Mouse (Mus musculus) forebrain, embryonic 15.5 days (tissue): ENCODE data around the gene Taar7e. TPM values are rescaled to one million over a fixed set of nuclear protein-coding genes. Genes with fewer than 3 reads are reported as not detected.
"Not testable (repeated sequence)": the region's sequence is repeated elsewhere in the genome, so short reads cannot be mapped to it uniquely, and the experiment has no call there.

Experiments used
- ATAC-seq: fragments of 200-750 bp; cut with Nextera tagmentation; replicated peaks from 2 replicates; pipeline ENCODE4 v1.8.0; 2017; ENCODE audit warnings: mild to moderate bottlenecking, moderate TSS enrichment, moderate library complexity
- H3K27ac ChIP-seq: fragments of 300-500 bp; sonication (generic); replicated peaks from 2 replicates; pipeline ENCODE4 v1.5.1; 2015; ENCODE audit warnings: mild to moderate bottlenecking, inconsistent platforms
- H3K27me3 ChIP-seq: fragments of 300-500 bp; sonication (generic); 2 replicates; pipeline ENCODE4 v1.6.1; 2015; ENCODE audit warnings: inconsistent platforms
- H3K36me3 ChIP-seq: fragments of 300-500 bp; sonication (generic); 2 replicates; pipeline ENCODE4 v1.6.1; 2015; ENCODE audit warnings: mild to moderate bottlenecking, inconsistent platforms
- H3K4me1 ChIP-seq: fragments of 300-500 bp; sonication (generic); 2 replicates; pipeline ENCODE4 v1.6.1; 2015; ENCODE audit warnings: inconsistent platforms
- H3K4me2 ChIP-seq: fragments of 300-500 bp; sonication (generic); replicated peaks from 2 replicates; pipeline ENCODE4 v1.6.1; 2015; ENCODE audit warnings: mild to moderate bottlenecking, inconsistent platforms
- H3K4me3 ChIP-seq: fragments of 300-500 bp; sonication (generic); 2 replicates; pipeline ENCODE4 v1.5.1; 2015; ENCODE audit warnings: mild to moderate bottlenecking, inconsistent platforms
- H3K9ac ChIP-seq: fragments of 300-500 bp; sonication (generic); replicated peaks from 2 replicates; pipeline ENCODE4 v1.6.1; 2015; ENCODE audit warnings: mild to moderate bottlenecking, inconsistent platforms
- H3K9me3 ChIP-seq: fragments of 300-500 bp; sonication (generic); 2 replicates; pipeline ENCODE4 v1.6.1; 2016; ENCODE audit warnings: inconsistent platforms
- WGBS: fragments of 180-500 bp; shearing (Covaris S2); methylation state at CpG from one replicate; pipeline ENCODE4 v1.1.7; 2015; ENCODE audit warnings: mixed read lengths; 5-methylcytosine and 5-hydroxymethylcytosine counted together
- polyA plus RNA-seq: library from polyadenylated mRNA; unstranded; fragments of >200 nt; fragmentation: Nextera tagmentation; extraction: Ambion mirVana; gene quantifications from 2 replicates; pipeline ENCODE4 v1.2.1, GENCODE M21; 2015

Taar7e gene
- not detected in 2 replicates for polyA plus RNA-seq

GRCm38 (mm10) chr10:24037314-24037713, at the start of gene Taar7e:
Taar7e (plus strand) TSS chr10:24037614.
- no peak for ATAC-seq
- Histone ChIP-seq H3K36me3 (no peaks in the 10 kb centered on the region), H3K4me2 (no peak within 1 kb of the TSS), H3K27ac (no peak within 1 kb of the TSS), H3K9ac (no peak within 1 kb of the TSS), H3K9me3 (no peaks in the 10 kb centered on the region), H3K4me3 (no peak within 1 kb of the TSS), H3K27me3 (no peaks in the 10 kb centered on the region), H3K4me1 (no peaks in the 10 kb centered on the region)
- WGBS, result 94% methylated on average over 2 of the region's 2 CpGs

DNA sequence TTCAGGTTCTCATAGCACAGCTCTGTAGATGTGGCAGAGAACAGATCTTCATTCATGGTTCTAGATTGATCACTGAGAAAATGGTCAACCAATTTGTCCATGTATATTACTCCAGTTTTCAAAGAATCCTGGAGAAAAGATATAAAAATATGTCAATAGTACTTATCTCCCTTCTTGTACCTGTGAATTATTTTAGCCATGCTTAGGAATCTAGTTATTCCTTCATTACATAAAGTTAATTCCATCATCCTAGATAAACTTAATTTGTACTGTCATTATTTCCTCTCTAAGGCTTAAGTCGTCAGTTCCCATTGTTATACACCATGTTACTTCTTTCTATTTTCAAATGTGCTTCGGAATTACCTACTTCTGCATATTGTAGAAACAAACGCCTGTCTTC, 44.0 kb upstream of the Taar7e start, which contains the start of gene Taar7a:
Gene Taar7a (minus strand): TSS at position 101 of the 400 bp plus-strand sequence.
- Histone ChIP-seq H3K27ac (no peak within 1 kb of the TSS), H3K36me3 (no peaks in the 10 kb centered on the region), H3K4me3 (no peak within 1 kb of the TSS), H3K27me3 (no peaks in the 10 kb centered on the region), H3K4me2 (no peak within 1 kb of the TSS), H3K9ac (no peak within 1 kb of the TSS), H3K9me3 (no peaks in the 10 kb centered on the region), H3K4me1 (no peaks in the 10 kb centered on the region)
- ATAC-seq, result no peak
- WGBS, result 83% methylated on average over 3 of the region's 3 CpGs

DNA sequence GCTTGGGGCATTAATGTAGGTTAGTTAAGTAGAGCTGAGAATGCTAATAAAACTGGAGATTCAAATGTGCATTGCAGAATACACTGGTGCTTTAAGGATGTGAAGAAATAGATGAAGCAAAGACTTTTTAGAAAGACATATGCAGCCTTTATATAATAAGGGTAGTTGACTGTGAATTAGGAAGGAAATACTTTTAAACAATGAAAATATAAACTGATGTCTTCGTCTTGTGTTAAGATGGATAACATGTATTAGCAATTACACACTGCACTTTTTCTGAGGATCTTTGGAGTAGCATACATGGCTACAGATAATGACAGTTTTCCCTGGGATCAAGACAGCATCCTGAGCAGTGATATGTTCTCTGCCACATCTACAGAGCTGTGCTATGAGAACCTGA, 37.8 kb upstream of the Taar7e start, which contains the start of gene Taar7b:
Gene Taar7b (plus strand): TSS at position 301 of the 400 bp plus-strand sequence.
- Histone ChIP-seq H3K9ac (no peak within 1 kb of the TSS), H3K4me2 (no peak within 1 kb of the TSS), H3K4me1 (no peaks in the 10 kb centered on the region), H3K27me3 (no peaks in the 10 kb centered on the region), H3K36me3 (no peaks in the 10 kb centered on the region), H3K9me3 (no peaks in the 10 kb centered on the region), H3K27ac (no peak within 1 kb of the TSS), H3K4me3 (no peak within 1 kb of the TSS)
- 89% methylated on average over 1 of the region's 1 CpGs for WGBS
- ATAC-seq, result no peak

DNA sequence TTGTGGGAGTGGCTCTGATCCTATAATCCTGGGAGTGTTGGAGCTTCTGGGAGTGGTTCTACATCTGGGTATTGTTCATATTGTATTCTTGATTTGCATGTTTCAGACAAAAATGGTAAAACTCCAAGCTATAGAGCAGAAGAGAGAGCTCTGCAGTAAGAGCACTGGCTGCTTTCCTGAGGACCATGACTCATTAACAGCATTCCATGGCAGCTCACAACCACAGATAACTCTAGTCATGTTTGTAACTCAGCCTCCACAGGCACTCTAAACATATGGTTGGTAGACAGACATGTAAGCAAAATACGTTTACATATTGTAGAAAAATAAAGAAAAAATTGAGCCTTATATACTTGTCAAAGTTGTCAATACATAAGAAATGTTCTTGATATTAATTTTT, 31.0 kb upstream of the Taar7e start:
- Histone ChIP-seq H3K27me3 (no peaks in the 10 kb centered on the region), H3K4me2 (no peak overlapping the region), H3K4me3 (no peak overlapping the region), H3K36me3 (no peaks in the 10 kb centered on the region), H3K9me3 (no peaks in the 10 kb centered on the region), H3K4me1 (no peaks in the 10 kb centered on the region), H3K9ac (no peak overlapping the region), H3K27ac (no peak overlapping the region)
- ATAC-seq, result no peak
- WGBS, result 87% methylated on average over 1 of the region's 1 CpGs

DNA sequence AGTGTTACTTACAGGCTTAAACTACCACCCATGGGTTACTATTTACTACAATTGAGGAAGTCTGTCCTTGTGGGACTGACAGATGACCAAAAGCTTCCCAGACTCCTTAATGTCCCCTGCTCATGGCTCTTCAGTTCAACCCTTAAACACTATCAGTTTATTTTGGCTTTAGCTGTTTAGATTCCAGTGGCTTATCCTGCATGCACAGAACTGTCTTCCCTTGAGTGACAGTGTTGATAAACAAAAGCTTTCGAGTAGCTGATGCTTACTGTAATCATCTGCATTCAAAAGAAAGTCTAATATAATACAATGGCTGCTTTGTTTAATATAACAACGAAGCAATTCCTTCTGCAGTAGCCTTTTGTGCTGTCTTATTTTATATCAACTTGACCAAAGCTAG, 30.4 kb upstream of the Taar7e start:
- ATAC-seq, result no peak
- Histone ChIP-seq H3K27ac (no peak overlapping the region), H3K9ac (no peak overlapping the region), H3K27me3 (no peaks in the 10 kb centered on the region), H3K4me3 (no peak overlapping the region), H3K4me2 (no peak overlapping the region), H3K4me1 (no peaks in the 10 kb centered on the region), H3K9me3 (no peaks in the 10 kb centered on the region), H3K36me3 (no peaks in the 10 kb centered on the region)
- 52% methylated on average over 2 of the region's 2 CpGs for WGBS

DNA sequence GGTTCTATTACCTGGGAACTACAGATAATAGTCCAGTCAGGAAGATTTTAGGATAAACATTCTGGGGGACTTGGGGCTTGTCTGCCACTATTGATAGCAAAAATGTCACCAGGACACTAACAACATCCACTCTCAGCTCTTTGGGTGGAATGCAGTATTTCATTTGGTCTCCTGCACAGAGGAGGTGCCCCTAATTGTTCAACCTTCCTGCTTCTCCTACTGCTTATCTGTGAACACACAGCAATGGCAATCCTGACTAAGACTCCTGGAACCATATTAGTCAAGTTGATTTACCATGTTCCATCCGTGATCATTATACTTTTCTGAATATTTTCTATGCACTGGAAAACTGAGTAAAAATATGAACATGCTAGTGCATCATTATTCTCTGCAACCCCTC, 29.3 kb upstream of the Taar7e start:
- Histone ChIP-seq H3K4me2 (no peak overlapping the region), H3K27ac (no peak overlapping the region), H3K4me3 (no peak overlapping the region), H3K36me3 (no peaks in the 10 kb centered on the region), H3K4me1 (no peaks in the 10 kb centered on the region), H3K9ac (no peak overlapping the region), H3K27me3 (no peaks in the 10 kb centered on the region), H3K9me3 (no peaks in the 10 kb centered on the region)
- ATAC-seq, result no peak
- 93% methylated on average over 1 of the region's 1 CpGs for WGBS

DNA sequence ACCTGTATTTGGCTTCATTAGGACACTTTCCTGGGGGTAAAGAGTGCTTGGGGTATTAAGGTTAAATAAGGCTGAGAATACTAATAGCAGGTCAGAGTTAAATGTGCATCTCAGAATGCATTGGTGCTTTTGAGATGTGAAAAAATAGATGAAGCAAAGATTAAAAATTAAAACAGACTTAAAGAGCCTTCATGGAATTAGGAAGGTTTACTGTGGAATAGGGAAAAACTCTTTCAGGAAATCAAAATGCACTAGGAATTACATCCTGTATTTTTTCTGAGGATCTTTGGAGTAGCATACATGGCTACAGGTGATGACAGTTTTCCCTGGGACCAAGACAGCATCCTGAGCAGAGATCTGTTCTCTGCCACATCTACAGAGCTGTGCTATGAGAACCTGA, 10.5 kb upstream of the Taar7e start, which contains the start of gene Taar7d:
Gene Taar7d (plus strand): TSS at position 301 of the 400 bp plus-strand sequence.
- Histone ChIP-seq H3K9me3 (no peaks in the 10 kb centered on the region), H3K27ac (no peak within 1 kb of the TSS), H3K36me3 (no peaks in the 10 kb centered on the region), H3K4me1 (no peaks in the 10 kb centered on the region), H3K4me3 (no peak within 1 kb of the TSS), H3K4me2 (no peak within 1 kb of the TSS), H3K9ac (no peak within 1 kb of the TSS), H3K27me3 (no peaks in the 10 kb centered on the region)
- no peak for ATAC-seq

- no peak overlapping the region for H3K9ac ChIP-seq
- no peaks in the 10 kb centered on the region for H3K4me1 ChIP-seq
- no peak overlapping the region for H3K4me3 ChIP-seq
- ATAC-seq, result no peak
- H3K4me2 ChIP-seq, result no peak overlapping the region
- H3K9me3 ChIP-seq, result no peaks in the 10 kb centered on the region
- no peaks in the 10 kb centered on the region for H3K27me3 ChIP-seq
- H3K36me3 ChIP-seq, result no peaks in the 10 kb centered on the region
- no peak overlapping the region for H3K27ac ChIP-seq
Observed at GRCm38 (mm10) chr10:24031347-24031746, 6.1 kb upstream of the Taar7e start.

- Histone ChIP-seq H3K36me3 (no peaks in the 10 kb centered on the region), H3K4me1 (no peaks in the 10 kb centered on the region), H3K27me3 (no peaks in the 10 kb centered on the region), H3K9me3 (no peaks in the 10 kb centered on the region), H3K9ac (no peak overlapping the region), H3K4me2 (no peak overlapping the region), H3K27ac (no peak overlapping the region), H3K4me3 (no peak overlapping the region)
- no peak for ATAC-seq
- WGBS, result 60% methylated on average over 2 of the region's 2 CpGs
Observed at GRCm38 (mm10) chr10:24040120-24040869, 2.9 kb downstream of the Taar7e start.

DNA sequence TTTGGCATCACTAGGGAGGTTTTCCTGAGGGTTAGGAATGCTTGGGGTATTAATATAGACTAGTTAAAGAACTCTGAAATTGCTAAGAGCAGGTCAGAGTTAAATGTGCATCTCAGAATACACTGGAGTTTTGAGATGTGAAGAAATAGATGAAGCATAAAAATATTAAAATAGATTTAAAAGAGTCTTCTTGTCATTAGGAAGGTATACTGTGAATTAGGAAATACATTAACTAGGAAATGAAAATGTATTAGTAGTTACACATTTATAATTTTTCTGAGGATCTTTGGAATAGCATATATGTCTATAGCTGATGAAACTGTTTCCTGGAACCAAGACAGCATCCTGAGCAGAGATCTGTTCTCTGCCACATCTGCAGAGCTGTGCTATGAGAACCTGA, 11.8 kb downstream of the Taar7e start, which contains the start of gene Taar7f:
Gene Taar7f (plus strand): TSS at position 301 of the 400 bp plus-strand sequence.
- Histone ChIP-seq H3K27ac (no peak within 1 kb of the TSS), H3K4me1 (no peaks in the 10 kb centered on the region), H3K9ac (no peak within 1 kb of the TSS), H3K4me3 (no peak within 1 kb of the TSS), H3K27me3 (no peaks in the 10 kb centered on the region), H3K36me3 (no peaks in the 10 kb centered on the region), H3K9me3 (no peaks in the 10 kb centered on the region), H3K4me2 (no peak within 1 kb of the TSS)
- ATAC-seq, result no peak

- Histone ChIP-seq H3K27me3 (no peaks in the 10 kb centered on the region), H3K4me3 (no peak overlapping the region), H3K36me3 (no peaks in the 10 kb centered on the region), H3K4me2 (no peak overlapping the region), H3K9ac (no peak overlapping the region), H3K4me1 (no peaks in the 10 kb centered on the region), H3K27ac (no peak overlapping the region), H3K9me3 (no peaks in the 10 kb centered on the region)
- ATAC-seq, result no peak
- WGBS, result 54% methylated on average over 5 of the region's 5 CpGs
Observed at GRCm38 (mm10) chr10:24052039-24052438, 14.6 kb downstream of the Taar7e start.

- no peak overlapping the region for H3K9ac ChIP-seq
- no peaks in the 10 kb centered on the region for H3K9me3 ChIP-seq
- ATAC-seq, result no peak
- no peak overlapping the region for H3K4me3 ChIP-seq
- WGBS, result 92% methylated on average over 3 of the region's 3 CpGs
- H3K27ac ChIP-seq, result no peak overlapping the region
- no peaks in the 10 kb centered on the region for H3K27me3 ChIP-seq
- no peaks in the 10 kb centered on the region for H3K4me1 ChIP-seq
- H3K36me3 ChIP-seq, result no peaks in the 10 kb centered on the region
- no peak overlapping the region for H3K4me2 ChIP-seq
Observed at GRCm38 (mm10) chr10:24058986-24059385, 21.6 kb downstream of the Taar7e start.

GRCm38 (mm10) chr10:24074751-24075150, 37.3 kb downstream of the Taar7e start:
- not testable (repeated sequence) for H3K9ac ChIP-seq, H3K36me3 ChIP-seq, ATAC-seq, H3K4me1 ChIP-seq, H3K9me3 ChIP-seq, H3K4me3 ChIP-seq, H3K4me2 ChIP-seq, H3K27ac ChIP-seq, H3K27me3 ChIP-seq
- WGBS, result 57% methylated on average over 2 of the region's 2 CpGs
